Mouse (Mus musculus) forebrain, embryonic 11.5 days (tissue): ENCODE measurements around the gene Drg1. TPM values are rescaled to one million over a fixed set of nuclear protein-coding genes. Genes with fewer than 3 reads are reported as not detected.
A peak's percentile ranks its signal among the peaks of the same experiment; 100 is the strongest.

Experiments used
- ATAC-seq: fragments of 200-750 bp; cut with Nextera tagmentation; replicated peaks from 2 replicates; pipeline ENCODE4 v1.8.0; 2017; ENCODE audit warnings: moderate TSS enrichment; ENCODE audit not compliant: low FRiP score
- DNase-seq: peaks from one replicate; pipeline ENCODE4 v3.0.0-alpha.2; 2017; ENCODE audit warnings: low spot score
- H3K27ac ChIP-seq: fragments of 300-500 bp; sonication (generic); 2 replicates; pipeline ENCODE4 v1.5.1; 2014; ENCODE audit warnings: low read depth, low read length
- H3K27me3 ChIP-seq: fragments of 300-500 bp; sonication (generic); 2 replicates; pipeline ENCODE4 v1.6.1; 2014; ENCODE audit warnings: mild to moderate bottlenecking, low read length, mixed read lengths; ENCODE audit not compliant: control insufficient read depth, insufficient read depth
- H3K36me3 ChIP-seq: fragments of 300-500 bp; sonication (generic); 2 replicates; pipeline ENCODE4 v1.6.1; 2014; ENCODE audit warnings: mild to moderate bottlenecking, low read length, moderate library complexity, mixed read lengths; ENCODE audit not compliant: control insufficient read depth, insufficient read depth
- H3K4me1 ChIP-seq: fragments of 300-500 bp; sonication (generic); replicated peaks from 2 replicates; pipeline ENCODE4 v1.6.1; 2014; ENCODE audit warnings: low read length, mixed read lengths; ENCODE audit not compliant: control insufficient read depth, insufficient read depth
- H3K4me2 ChIP-seq: fragments of 300-500 bp; sonication (generic); 2 replicates; pipeline ENCODE4 v1.6.1; 2014; ENCODE audit warnings: low read depth, mild to moderate bottlenecking, low read length, moderate library complexity, mixed read lengths; ENCODE audit not compliant: severe bottlenecking
- H3K4me3 ChIP-seq: fragments of 300-500 bp; sonication (generic); 2 replicates; pipeline ENCODE4 v1.5.1; 2014; ENCODE audit warnings: low read depth, low read length
- H3K9ac ChIP-seq: fragments of 300-500 bp; sonication (generic); 2 replicates; pipeline ENCODE4 v1.6.1; 2014; ENCODE audit warnings: low read length
- H3K9me3 ChIP-seq: fragments of 300-500 bp; sonication (generic); 2 replicates; pipeline ENCODE4 v1.6.1; 2016; ENCODE audit warnings: low read length, mixed read lengths; ENCODE audit not compliant: control insufficient read depth
- WGBS: fragments of 180-500 bp; shearing (Covaris S2); extraction: QIAGEN DNeasy Blood & Tissue Kit; methylation state at CpG from one replicate; pipeline ENCODE4 v1.1.7; 2014; 5-methylcytosine and 5-hydroxymethylcytosine counted together
- polyA plus RNA-seq: library from polyadenylated mRNA; unstranded; fragments of >200 nt; fragmentation: Nextera tagmentation; extraction: Ambion mirVana; gene quantifications from 2 replicates; pipeline ENCODE4 v1.2.1, GENCODE M21; 2014

Gene Drg1
- polyA plus RNA-seq, 1 experiment from 2014 or later = 299 TPM

- no peak for DNase-seq
Measured at GRCm38 (mm10) chr11:3265291-3266078, 730 bp downstream of the Drg1 start.

DNA sequence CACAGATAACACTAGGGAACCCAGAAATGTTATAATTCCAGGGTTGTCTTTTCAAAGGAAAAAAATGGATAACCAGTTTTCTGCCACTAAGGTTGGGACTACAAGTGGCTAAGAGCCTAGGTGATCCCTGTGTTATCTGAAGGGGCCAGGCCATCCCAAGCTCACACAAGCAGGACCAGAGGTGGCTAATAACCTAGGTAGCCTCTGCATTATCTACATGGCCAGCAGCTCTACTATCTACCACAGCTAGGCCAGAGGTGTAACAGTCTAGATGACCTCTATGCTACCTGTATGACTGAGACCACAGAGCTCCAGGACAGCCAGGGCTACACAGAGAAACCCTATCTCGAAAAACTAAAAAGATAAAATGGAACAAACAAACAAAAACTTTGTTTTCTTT lies 6.7 kb downstream of the Drg1 start:
- no peak overlapping the region for H3K27ac ChIP-seq
- no peak overlapping the region for H3K4me3 ChIP-seq
- no peak for ATAC-seq
- DNase-seq = no peak
- no peaks in the 10 kb centered on the region for H3K4me1 ChIP-seq
- no peak overlapping the region for H3K4me2 ChIP-seq
- H3K9ac ChIP-seq = no peak overlapping the region
- no peaks in the 10 kb centered on the region for H3K9me3 ChIP-seq
- 91% methylated on average over 1 of the region's 1 CpGs for WGBS
- H3K27me3 ChIP-seq = no peaks in the 10 kb centered on the region
- H3K36me3 ChIP-seq = peaks cover 26% of the 10 kb centered on the region

More at GRCm38 (mm10) chr11:3265291-3266078, 730 bp downstream of the Drg1 start:
- peak overlapping the region; percentile 70 for H3K4me2 ChIP-seq
- no peaks in the 10 kb centered on the region for H3K27me3 ChIP-seq
- WGBS = under 1% methylated on average over 26 of the region's 26 CpGs
- peaks cover 15% of the 10 kb centered on the region for H3K36me3 ChIP-seq
- H3K27ac ChIP-seq = peak overlapping the region; percentile 92
- H3K4me1 ChIP-seq = no peaks in the 10 kb centered on the region
- peak overlapping the region; percentile 78 for H3K4me3 ChIP-seq
- H3K9ac ChIP-seq = peak overlapping the region; percentile 97
- no peaks in the 10 kb centered on the region for H3K9me3 ChIP-seq
- peak; percentile 6; the same call in 1 of the 2 replicates for ATAC-seq

DNA sequence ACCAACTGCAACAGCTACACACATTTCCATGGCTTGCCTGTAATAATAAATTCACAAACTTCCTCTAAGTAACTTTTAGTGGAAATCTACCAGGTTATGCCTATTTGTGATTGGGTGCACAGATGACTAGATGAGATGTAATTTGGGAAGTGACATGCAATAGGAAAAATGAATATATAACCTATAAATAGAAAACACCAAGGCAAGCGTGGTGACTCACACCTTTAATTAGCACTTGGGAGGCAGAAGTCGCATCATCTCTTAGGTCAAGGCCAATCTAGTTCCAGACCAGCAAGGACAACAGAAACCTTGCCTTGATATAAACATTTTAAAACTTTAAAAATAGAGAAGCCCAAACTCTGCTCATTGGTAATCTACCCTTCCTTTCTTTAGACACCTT lies 18.8 kb downstream of the Drg1 start:
- H3K36me3 ChIP-seq = peaks cover 26% of the 10 kb centered on the region
- no peaks in the 10 kb centered on the region for H3K27me3 ChIP-seq
- ATAC-seq (no peak), DNase-seq (no peak)
- H3K9me3 ChIP-seq = no peaks in the 10 kb centered on the region
- no peak overlapping the region for H3K4me3 ChIP-seq
- no peak overlapping the region for H3K27ac ChIP-seq
- H3K4me2 ChIP-seq = no peak overlapping the region
- no peaks in the 10 kb centered on the region for H3K4me1 ChIP-seq
- 98% methylated on average over 2 of the region's 2 CpGs for WGBS
- H3K9ac ChIP-seq = no peak overlapping the region

DNA sequence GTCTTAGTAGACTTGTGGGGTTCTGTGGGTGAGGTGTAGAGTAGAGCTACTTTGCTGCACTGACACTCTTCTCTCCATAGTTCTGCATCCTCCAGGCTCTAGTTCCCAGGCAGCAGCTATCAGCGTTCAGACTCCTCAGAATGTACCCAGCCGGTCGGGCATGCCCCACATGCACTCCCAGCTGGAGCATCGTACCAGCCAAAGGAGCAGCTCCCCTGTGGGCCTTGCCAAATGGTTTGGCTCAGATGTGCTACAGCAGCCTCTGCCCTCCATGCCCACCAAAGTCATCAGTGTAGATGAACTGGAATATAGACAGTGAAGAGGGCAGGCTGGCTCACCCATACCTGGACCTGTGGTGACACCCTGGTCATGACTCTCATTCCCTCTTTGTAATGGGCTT lies 22.4 kb downstream of the Drg1 start:
- 82% methylated on average over 4 of the region's 4 CpGs for WGBS
- H3K27me3 ChIP-seq = no peaks in the 10 kb centered on the region
- H3K9ac ChIP-seq = no peak overlapping the region
- H3K4me1 ChIP-seq = no peaks in the 10 kb centered on the region
- no peak overlapping the region for H3K4me2 ChIP-seq
- peaks cover 31% of the 10 kb centered on the region for H3K36me3 ChIP-seq
- no peak overlapping the region for H3K27ac ChIP-seq
- DNase-seq (no peak), ATAC-seq (no peak)
- H3K4me3 ChIP-seq = no peak overlapping the region
- H3K9me3 ChIP-seq = peaks cover 2% of the 10 kb centered on the region; the same call in 1 of the 2 replicates

- H3K4me3 ChIP-seq = no peak overlapping the region
- H3K27ac ChIP-seq = no peak overlapping the region
- 92% methylated on average over 7 of the region's 7 CpGs for WGBS
- DNase-seq = no peak
- H3K4me2 ChIP-seq = no peak overlapping the region
- H3K4me1 ChIP-seq = no peaks in the 10 kb centered on the region
- H3K9ac ChIP-seq = no peak overlapping the region
- peaks cover 2% of the 10 kb centered on the region; the same call in 1 of the 2 replicates for H3K9me3 ChIP-seq
- no peak for ATAC-seq
- H3K36me3 ChIP-seq = peaks cover 35% of the 10 kb centered on the region
- no peaks in the 10 kb centered on the region for H3K27me3 ChIP-seq
Measured at GRCm38 (mm10) chr11:3242395-3242794, 23.8 kb downstream of the Drg1 start.

DNA sequence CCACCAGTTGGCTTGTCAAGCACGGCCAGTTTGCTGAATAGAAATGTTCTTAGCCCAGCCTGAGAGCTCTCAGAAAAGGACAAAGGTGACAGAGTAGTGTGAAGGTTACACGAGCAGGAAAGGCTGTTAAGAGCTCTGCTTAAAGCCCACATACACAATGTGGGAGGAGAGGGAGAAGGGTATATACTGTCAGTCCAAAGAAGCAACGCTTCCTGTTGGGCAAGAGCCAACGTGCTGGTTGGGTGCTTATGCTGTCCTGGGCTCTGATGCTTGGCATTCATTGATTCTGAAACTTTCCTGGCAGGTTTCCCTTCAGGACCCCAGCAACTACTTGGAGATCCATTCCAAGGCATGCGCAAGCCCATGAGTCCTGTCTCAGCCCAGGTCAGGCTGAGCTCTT lies 30.9 kb downstream of the Drg1 start:
- no peak for DNase-seq
- H3K4me1 ChIP-seq = no peaks in the 10 kb centered on the region
- no peak overlapping the region for H3K27ac ChIP-seq
- WGBS = 93% methylated on average over 5 of the region's 5 CpGs
- peaks cover 19% of the 10 kb centered on the region for H3K36me3 ChIP-seq
- no peak overlapping the region for H3K4me2 ChIP-seq
- no peak overlapping the region for H3K4me3 ChIP-seq
- ATAC-seq = no peak
- no peaks in the 10 kb centered on the region for H3K27me3 ChIP-seq
- H3K9ac ChIP-seq = no peak overlapping the region
- H3K9me3 ChIP-seq = no peaks in the 10 kb centered on the region

- 97% methylated on average over 4 of the region's 4 CpGs for WGBS
- peaks cover 19% of the 10 kb centered on the region for H3K36me3 ChIP-seq
- ATAC-seq (no peak), DNase-seq (no peak)
- no peaks in the 10 kb centered on the region for H3K9me3 ChIP-seq
- no peak overlapping the region for H3K9ac ChIP-seq
- H3K27me3 ChIP-seq = no peaks in the 10 kb centered on the region
- no peaks in the 10 kb centered on the region for H3K4me1 ChIP-seq
- no peak overlapping the region for H3K4me3 ChIP-seq
- H3K4me2 ChIP-seq = no peak overlapping the region
- no peak overlapping the region for H3K27ac ChIP-seq
Measured at GRCm38 (mm10) chr11:3233704-3234103, 32.5 kb downstream of the Drg1 start.

DNA sequence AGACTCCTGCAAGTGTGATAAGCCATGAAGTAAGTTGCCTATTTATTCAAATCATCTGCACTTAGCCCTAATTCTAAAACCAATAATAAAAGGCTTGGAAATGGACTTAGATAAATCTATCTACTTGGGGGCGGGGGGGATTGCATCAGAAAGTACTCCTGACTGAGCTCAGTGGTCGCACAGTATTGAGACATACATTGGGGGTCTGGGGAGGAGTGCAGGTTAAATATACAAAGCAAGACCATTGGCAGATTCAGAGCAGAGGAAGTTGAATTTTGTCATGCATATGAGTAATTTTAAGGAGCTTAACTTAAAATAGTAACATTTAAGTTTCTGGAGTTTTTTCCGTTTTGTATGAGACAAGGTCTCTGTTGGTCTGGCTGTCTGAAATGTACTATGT lies 34.0 kb downstream of the Drg1 start:
- WGBS = 92% methylated on average over 3 of the region's 3 CpGs
- Histone ChIP-seq H3K9ac (no peak overlapping the region), H3K4me1 (no peaks in the 10 kb centered on the region), H3K4me2 (no peak overlapping the region), H3K9me3 (no peaks in the 10 kb centered on the region), H3K27me3 (no peaks in the 10 kb centered on the region), H3K4me3 (no peak overlapping the region), H3K36me3 (peaks cover 15% of the 10 kb centered on the region), H3K27ac (no peak overlapping the region)
- ATAC-seq = no peak
- DNase-seq = no peak

- Histone ChIP-seq H3K27me3 (no peaks in the 10 kb centered on the region), H3K4me3 (no peak overlapping the region), H3K27ac (no peak overlapping the region), H3K4me2 (no peak overlapping the region), H3K36me3 (peaks cover 14% of the 10 kb centered on the region; the same call in 1 of the 2 replicates), H3K9me3 (no peaks in the 10 kb centered on the region), H3K4me1 (no peaks in the 10 kb centered on the region), H3K9ac (no peak overlapping the region)
- DNase-seq (no peak), ATAC-seq (no peak)
- WGBS = 98% methylated on average over 3 of the region's 3 CpGs
Measured at GRCm38 (mm10) chr11:3227113-3227512, 39.1 kb downstream of the Drg1 start.
